Mouse (Mus musculus) ES-Bruce4 (cell line): ENCODE data around the gene Fosl2. TPM values are rescaled to one million over a fixed set of nuclear protein-coding genes. Genes with fewer than 3 reads are reported as not detected.
A peak's percentile ranks its signal among the peaks of the same experiment; 100 is the strongest.

Source experiments
- H3K27ac ChIP-seq: 2 replicates; pipeline ENCODE4 v1.5.1; 2012; ENCODE audit warnings: low read length, inconsistent platforms; ENCODE audit not compliant: insufficient read depth
- H3K27me3 ChIP-seq: 2 replicates; pipeline ENCODE4 v1.6.1; 2012; ENCODE audit warnings: mild to moderate bottlenecking, low read length, inconsistent platforms; ENCODE audit not compliant: control insufficient read depth, poor library complexity, insufficient read depth, severe bottlenecking
- H3K36me3 ChIP-seq: 2 replicates; pipeline ENCODE4 v1.6.1; 2012; ENCODE audit warnings: inconsistent platforms, mild to moderate bottlenecking, low read length, moderate library complexity; ENCODE audit not compliant: control insufficient read depth, poor library complexity, insufficient read depth, severe bottlenecking
- H3K4me1 ChIP-seq: one replicate; pipeline ENCODE4 v1.8.1; 2011; ENCODE audit warnings: low read length; ENCODE audit not compliant: control insufficient read depth, insufficient read depth
- H3K4me3 ChIP-seq: 2 replicates; pipeline ENCODE4 v1.5.1; 2011; ENCODE audit warnings: low read depth, mild to moderate bottlenecking, low read length
- H3K9ac ChIP-seq: 2 replicates; pipeline ENCODE4 v1.6.1; 2012; ENCODE audit warnings: low read depth, mild to moderate bottlenecking, inconsistent platforms; ENCODE audit not compliant: poor library complexity, severe bottlenecking
- H3K9me3 ChIP-seq: replicated peaks from 2 replicates; pipeline ENCODE4 v1.6.1; 2012; ENCODE audit warnings: mild to moderate bottlenecking, low read length, inconsistent platforms; ENCODE audit not compliant: control insufficient read depth, poor library complexity, insufficient read depth, severe bottlenecking
- CTCF ChIP-seq: IDR thresholded peaks from one replicate; pipeline ENCODE4 v1.8.1; 2011; ENCODE audit warnings: low read depth, low read length
- EP300 ChIP-seq: IDR thresholded peaks from 2 replicates; pipeline ENCODE4 v1.6.1; 2011; ENCODE audit warnings: low read depth, low read length; ENCODE audit not compliant: insufficient read depth
- POLR2A ChIP-seq: IDR thresholded peaks from one replicate; pipeline ENCODE4 v1.8.1; 2011; ENCODE audit warnings: low read length; ENCODE audit not compliant: insufficient read depth
- polyA plus RNA-seq: library from polyadenylated mRNA; stranded (reverse); fragments of >200 nt; gene quantifications from 2 replicates; pipeline ENCODE4 v1.2.4, GENCODE M21; 2011; ENCODE audit warnings: low read depth; ENCODE audit not compliant: missing spikeins, insufficient read depth, insufficient read length

Gene Fosl2
- polyA plus RNA-seq, 1 experiment: 20.1 TPM

- peak; percentile 4 for TF ChIP-seq CTCF
- no peak for TF ChIP-seq POLR2A
- TF ChIP-seq EP300: no peak
- Histone ChIP-seq H3K36me3 (no peaks in the 10 kb centered on the region), H3K9me3 (no peaks in the 10 kb centered on the region), H3K27me3 (no peaks in the 10 kb centered on the region), H3K4me1 (no peaks in the 10 kb centered on the region), H3K4me3 (no peak overlapping the region), H3K9ac (no peak overlapping the region), H3K27ac (no peak overlapping the region)
Measured at GRCm38 (mm10) chr5:32195857-32196609, 60.4 kb downstream of the Fosl2 start.

GRCm38 (mm10) chr5:32197698-32198097, 62.1 kb downstream of the Fosl2 start:
- Histone ChIP-seq H3K27ac (no peak overlapping the region), H3K9ac (no peak overlapping the region), H3K36me3 (no peaks in the 10 kb centered on the region), H3K27me3 (no peaks in the 10 kb centered on the region), H3K9me3 (no peaks in the 10 kb centered on the region), H3K4me3 (no peak overlapping the region), H3K4me1 (no peaks in the 10 kb centered on the region)
- TF ChIP-seq EP300: 0 out of 2 replicates have a peak, but pooled peaks have one; percentile 41
- no peak for TF ChIP-seq POLR2A
- peak; percentile 86 for TF ChIP-seq CTCF

GRCm38 (mm10) chr5:32199136-32199535, 63.5 kb downstream of the Fosl2 start:
- Histone ChIP-seq H3K9ac (no peak overlapping the region), H3K27ac (no peak overlapping the region), H3K27me3 (no peaks in the 10 kb centered on the region), H3K4me1 (no peaks in the 10 kb centered on the region), H3K36me3 (no peaks in the 10 kb centered on the region), H3K9me3 (no peaks in the 10 kb centered on the region), H3K4me3 (no peak overlapping the region)
- TF ChIP-seq EP300 (no peak), CTCF (no peak), POLR2A (no peak)

- H3K27me3 ChIP-seq: no peaks in the 10 kb centered on the region
- no peak overlapping the region for H3K27ac ChIP-seq
- H3K9ac ChIP-seq: no peak overlapping the region
- no peaks in the 10 kb centered on the region for H3K36me3 ChIP-seq
- no peaks in the 10 kb centered on the region for H3K4me1 ChIP-seq
- TF ChIP-seq CTCF (no peak), POLR2A (no peak), EP300 (no peak)
- H3K9me3 ChIP-seq: no peaks in the 10 kb centered on the region
- no peak overlapping the region for H3K4me3 ChIP-seq
Measured at GRCm38 (mm10) chr5:32199594-32199993, 64.0 kb downstream of the Fosl2 start.

GRCm38 (mm10) chr5:32204653-32205052, 69.1 kb downstream of the Fosl2 start:
- no peaks in the 10 kb centered on the region for H3K4me1 ChIP-seq
- no peaks in the 10 kb centered on the region for H3K27me3 ChIP-seq
- H3K9ac ChIP-seq: no peak overlapping the region
- no peaks in the 10 kb centered on the region for H3K9me3 ChIP-seq
- H3K4me3 ChIP-seq: no peak overlapping the region
- H3K27ac ChIP-seq: no peak overlapping the region
- no peak for TF ChIP-seq EP300
- peak; percentile 58 for TF ChIP-seq CTCF
- H3K36me3 ChIP-seq: no peaks in the 10 kb centered on the region

GRCm38 (mm10) chr5:32206726-32207125, 71.1 kb downstream of the Fosl2 start:
- H3K9me3 ChIP-seq: no peaks in the 10 kb centered on the region
- H3K4me3 ChIP-seq: no peak overlapping the region
- H3K9ac ChIP-seq: no peak overlapping the region
- no peak for TF ChIP-seq CTCF
- no peak for TF ChIP-seq EP300
- TF ChIP-seq POLR2A: no peak
- no peaks in the 10 kb centered on the region for H3K4me1 ChIP-seq
- no peak overlapping the region for H3K27ac ChIP-seq
- no peaks in the 10 kb centered on the region for H3K27me3 ChIP-seq
- no peaks in the 10 kb centered on the region for H3K36me3 ChIP-seq

Other genes with a start within 250 kb of the Fosl2 start
- not detected in 2 replicates for gene Plb1, start 96.9 kb downstream of the Fosl2 start, polyA plus RNA-seq